Mouse (Mus musculus): ENCODE results near the gene Rpl3l. TPM values are rescaled to one million over a fixed set of nuclear protein-coding genes. Genes with fewer than 3 reads are reported as not detected.

Rpl3l gene
- polyA plus RNA-seq, 1 experiment: 0.70 TPM

- no peak overlapping the region for H3K27ac ChIP-seq (ENCODE audit: insufficient read depth, low read length)
- TF ChIP-seq CTCF (IDR thresholded peaks at IDR 0.05; ENCODE audit: borderline replicate concordance, insufficient read depth, low read depth, low read length) (no peak), POLR2A (IDR thresholded peaks at IDR 0.05; ENCODE audit: borderline replicate concordance, insufficient read depth, low read length) (no peak)
- H3K4me3 ChIP-seq (replicated peaks; ENCODE audit: insufficient read depth, low read depth, low read length): no peak overlapping the region
- 88% methylated on average over 4 of the region's 4 CpGs for WGBS
- DNase-seq: no peak
- H3K4me1 ChIP-seq (ENCODE audit: control insufficient read depth, insufficient read depth, low read length): no peaks in the 10 kb centered on the region
- no peaks in the 10 kb centered on the region for H3K27me3 ChIP-seq (ENCODE audit: control insufficient read depth, insufficient read depth, low read length)
Observed at GRCm38 (mm10) chr17:24738238-24738637, 10.6 kb downstream of the Rpl3l start.

GRCm38 (mm10) chr17:24739926-24740325, 12.3 kb downstream of the Rpl3l start:
- H3K27ac ChIP-seq (ENCODE audit: insufficient read depth, low read length): no peak overlapping the region
- TF ChIP-seq POLR2A (IDR thresholded peaks at IDR 0.05; ENCODE audit: borderline replicate concordance, insufficient read depth, low read length) (no peak), CTCF (IDR thresholded peaks at IDR 0.05; ENCODE audit: borderline replicate concordance, insufficient read depth, low read depth, low read length) (no peak)
- no peak for DNase-seq
- no peaks in the 10 kb centered on the region for H3K4me1 ChIP-seq (ENCODE audit: control insufficient read depth, insufficient read depth, low read length)
- 86% methylated on average over 8 of the region's 8 CpGs for WGBS
- H3K4me3 ChIP-seq (replicated peaks; ENCODE audit: insufficient read depth, low read depth, low read length): no peak overlapping the region
- H3K27me3 ChIP-seq (ENCODE audit: control insufficient read depth, insufficient read depth, low read length): no peaks in the 10 kb centered on the region

GRCm38 (mm10) chr17:24742307-24742706, 14.7 kb downstream of the Rpl3l start:
- Histone ChIP-seq H3K27me3 (ENCODE audit: control insufficient read depth, insufficient read depth, low read length) (no peaks in the 10 kb centered on the region), H3K27ac (ENCODE audit: insufficient read depth, low read length) (no peak overlapping the region), H3K4me1 (ENCODE audit: control insufficient read depth, insufficient read depth, low read length) (no peaks in the 10 kb centered on the region), H3K4me3 (replicated peaks; ENCODE audit: insufficient read depth, low read depth, low read length) (no peak overlapping the region)
- 63% methylated on average over 8 of the region's 8 CpGs for WGBS
- TF ChIP-seq POLR2A (IDR thresholded peaks at IDR 0.05; ENCODE audit: borderline replicate concordance, insufficient read depth, low read length) (no peak), CTCF (IDR thresholded peaks at IDR 0.05; ENCODE audit: borderline replicate concordance, insufficient read depth, low read depth, low read length) (no peak)
- no peak for DNase-seq

GRCm38 (mm10) chr17:24743896-24744295, 16.3 kb downstream of the Rpl3l start:
- Histone ChIP-seq H3K4me3 (replicated peaks; ENCODE audit: insufficient read depth, low read depth, low read length) (no peak overlapping the region), H3K27ac (ENCODE audit: insufficient read depth, low read length) (no peak overlapping the region), H3K27me3 (ENCODE audit: control insufficient read depth, insufficient read depth, low read length) (no peaks in the 10 kb centered on the region), H3K4me1 (ENCODE audit: control insufficient read depth, insufficient read depth, low read length) (no peaks in the 10 kb centered on the region)
- TF ChIP-seq POLR2A (IDR thresholded peaks at IDR 0.05; ENCODE audit: borderline replicate concordance, insufficient read depth, low read length) (no peak), CTCF (IDR thresholded peaks at IDR 0.05; ENCODE audit: borderline replicate concordance, insufficient read depth, low read depth, low read length) (no peak)
- 72% methylated on average over 5 of the region's 5 CpGs for WGBS
- no peak for DNase-seq

GRCm38 (mm10) chr17:24744381-24744780, 16.8 kb downstream of the Rpl3l start:
- Histone ChIP-seq H3K27me3 (ENCODE audit: control insufficient read depth, insufficient read depth, low read length) (no peaks in the 10 kb centered on the region), H3K4me1 (ENCODE audit: control insufficient read depth, insufficient read depth, low read length) (no peaks in the 10 kb centered on the region), H3K4me3 (replicated peaks; ENCODE audit: insufficient read depth, low read depth, low read length) (no peak overlapping the region), H3K27ac (ENCODE audit: insufficient read depth, low read length) (no peak overlapping the region)
- DNase-seq: no peak
- 65% methylated on average over 3 of the region's 3 CpGs for whole genome bisulfite sequencing
- TF ChIP-seq POLR2A (IDR thresholded peaks at IDR 0.05; ENCODE audit: borderline replicate concordance, insufficient read depth, low read length) (no peak), CTCF (IDR thresholded peaks at IDR 0.05; ENCODE audit: borderline replicate concordance, insufficient read depth, low read depth, low read length) (no peak)

- H3K4me3 ChIP-seq (replicated peaks; ENCODE audit: insufficient read depth, low read depth, low read length): no peak overlapping the region
- DNase-seq: peak; percentile 64 to 70
- H3K27me3 ChIP-seq (ENCODE audit: control insufficient read depth, insufficient read depth, low read length): no peaks in the 10 kb centered on the region; the same call in 1 of the 2 replicates
- 17% methylated on average over 7 of the region's 7 CpGs for WGBS
- TF ChIP-seq CTCF (IDR thresholded peaks at IDR 0.05; ENCODE audit: borderline replicate concordance, insufficient read depth, low read depth, low read length): peak; percentile 85
- no peak for TF ChIP-seq POLR2A (IDR thresholded peaks at IDR 0.05; ENCODE audit: borderline replicate concordance, insufficient read depth, low read length)
- no peak overlapping the region for H3K27ac ChIP-seq (ENCODE audit: insufficient read depth, low read length)
- H3K4me1 ChIP-seq (ENCODE audit: control insufficient read depth, insufficient read depth, low read length): no peaks in the 10 kb centered on the region
Observed at GRCm38 (mm10) chr17:24745526-24746497, 18.2 kb downstream of the Rpl3l start.

GRCm38 (mm10) chr17:24746986-24747385, 19.4 kb downstream of the Rpl3l start:
- no peak for TF ChIP-seq CTCF (IDR thresholded peaks at IDR 0.05; ENCODE audit: borderline replicate concordance, insufficient read depth, low read depth, low read length)
- TF ChIP-seq POLR2A (IDR thresholded peaks at IDR 0.05; ENCODE audit: borderline replicate concordance, insufficient read depth, low read length): no peak
- Histone ChIP-seq H3K27me3 (ENCODE audit: control insufficient read depth, insufficient read depth, low read length) (no peaks in the 10 kb centered on the region; the same call in 1 of the 2 replicates), H3K4me1 (ENCODE audit: control insufficient read depth, insufficient read depth, low read length) (no peaks in the 10 kb centered on the region), H3K27ac (ENCODE audit: insufficient read depth, low read length) (no peak overlapping the region), H3K4me3 (replicated peaks; ENCODE audit: insufficient read depth, low read depth, low read length) (no peak overlapping the region)
- no peak for DNase-seq
- 49% methylated on average over 4 of the region's 4 CpGs for WGBS

- H3K27me3 ChIP-seq (ENCODE audit: control insufficient read depth, insufficient read depth, low read length): peaks cover 2% of the 10 kb centered on the region; the same call in 1 of the 2 replicates
- H3K27ac ChIP-seq (ENCODE audit: insufficient read depth, low read length): no peak overlapping the region
- TF ChIP-seq POLR2A (IDR thresholded peaks at IDR 0.05; ENCODE audit: borderline replicate concordance, insufficient read depth, low read length) (no peak), CTCF (IDR thresholded peaks at IDR 0.05; ENCODE audit: borderline replicate concordance, insufficient read depth, low read depth, low read length) (no peak)
- H3K4me1 ChIP-seq (ENCODE audit: control insufficient read depth, insufficient read depth, low read length): 0 out of 2 replicates have a peak, but pooled peaks cover 3% of the 10 kb centered on the region
- H3K4me3 ChIP-seq (replicated peaks; ENCODE audit: insufficient read depth, low read depth, low read length): no peak overlapping the region
- no peak for DNase-seq
- 14% methylated on average over 4 of the region's 4 CpGs for WGBS
Observed at GRCm38 (mm10) chr17:24751528-24751927, 23.9 kb downstream of the Rpl3l start.

All from cerebellum, adult 2 months (tissue).